Mouse (Mus musculus): ENCODE results near the gene Nrf1. TPM values are rescaled to one million over a fixed set of nuclear protein-coding genes. Genes with fewer than 3 reads are reported as not detected.
A peak's percentile ranks its signal among the peaks of the same experiment; 100 is the strongest.

Nrf1 gene
- total RNA-seq (2014; rRNA removed) (39.4 and 53.6 TPM in 2 replicates), polyA plus RNA-seq (2015; fragmentation: Nextera tagmentation; extraction: Ambion mirVana) (20.8 and 23.8 TPM in 2 replicates)

DNA sequence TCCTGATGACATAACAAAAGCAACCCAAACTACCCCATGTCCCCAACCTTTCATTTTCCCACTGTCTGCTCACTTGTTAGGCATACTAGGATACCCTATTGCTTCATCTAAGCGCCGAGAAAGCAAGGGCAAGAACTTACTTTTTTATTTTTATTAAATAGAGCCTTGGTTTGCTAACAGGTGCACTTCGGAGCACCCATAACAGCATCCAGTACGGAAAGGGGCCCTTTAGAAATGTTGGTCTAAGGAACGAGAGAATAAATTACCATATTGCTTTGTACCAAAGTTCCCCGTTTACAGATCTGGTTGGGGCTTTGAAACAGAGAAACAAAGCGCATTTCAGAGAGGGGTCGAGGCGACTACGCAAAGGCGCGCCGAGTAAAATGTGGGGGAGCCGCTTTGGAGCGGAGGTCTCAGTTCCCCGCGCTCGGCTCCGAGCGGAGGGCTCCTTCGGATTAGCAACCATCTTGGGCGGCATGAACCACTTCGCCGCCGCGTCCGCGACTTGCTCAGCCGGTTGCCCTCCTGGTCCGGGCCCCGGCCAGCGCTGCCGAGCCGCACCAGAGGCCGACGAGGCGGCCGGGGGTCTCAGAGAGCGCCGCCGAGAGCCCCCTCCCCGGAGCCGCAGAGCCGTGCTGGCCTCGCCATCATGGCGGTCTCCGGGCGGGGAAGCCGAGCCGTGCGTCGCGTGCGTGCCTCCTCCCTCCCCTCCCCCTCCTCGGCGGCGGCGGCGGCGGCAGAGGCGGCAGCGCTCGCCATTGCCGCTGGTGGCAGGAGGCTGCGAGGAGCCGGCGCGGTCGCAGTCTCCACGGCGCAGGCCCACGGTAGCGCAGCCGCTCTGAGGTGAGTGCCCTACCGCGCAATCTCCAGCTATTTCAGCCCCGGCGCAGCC lies at the start of gene Nrf1:
TSS of gene Nrf1 (plus strand) at position 718 of the 892 bp plus-strand sequence.
- peak within 1 kb of the TSS; percentile 95 for H3K4me3 ChIP-seq (ENCODE audit: low read depth, low read length)
- peak; percentile 97 for ATAC-seq
- H3K4me2 ChIP-seq (ENCODE audit: low read depth): peak within 1 kb of the TSS; percentile 79
- peak; percentile 70 for TF ChIP-seq CTCF (IDR thresholded peaks at IDR 0.05; ENCODE audit: low read depth)
- H3K9ac ChIP-seq: peak within 1 kb of the TSS; percentile 99
- no peaks in the 10 kb centered on the region for H3K27me3 ChIP-seq (ENCODE audit: insufficient read depth, low read length)
- no peaks in the 10 kb centered on the region for H3K9me3 ChIP-seq (ENCODE audit: low read length)
- H3K36me3 ChIP-seq (ENCODE audit: insufficient read depth): no peaks in the 10 kb centered on the region
- H3K27ac ChIP-seq (ENCODE audit: low read depth, low read length): peak within 1 kb of the TSS; percentile 100
- WGBS: under 1% methylated on average over 42 of the region's 78 CpGs
- peaks cover 26% of the 10 kb centered on the region for H3K4me1 ChIP-seq (ENCODE audit: insufficient read depth)
- peak; percentile 96 for DNase-seq

GRCm38 (mm10) chr6:29998140-29998539 lies 49.6 kb upstream of the Nrf1 start:
- no peak for TF ChIP-seq CTCF (IDR thresholded peaks at IDR 0.05; ENCODE audit: low read depth)
- Histone ChIP-seq H3K36me3 (ENCODE audit: insufficient read depth) (no peaks in the 10 kb centered on the region), H3K4me2 (ENCODE audit: low read depth) (no peak overlapping the region), H3K27ac (ENCODE audit: low read depth, low read length) (no peak overlapping the region), H3K4me1 (ENCODE audit: insufficient read depth) (no peaks in the 10 kb centered on the region), H3K27me3 (ENCODE audit: insufficient read depth, low read length) (no peaks in the 10 kb centered on the region), H3K4me3 (ENCODE audit: low read depth, low read length) (no peak overlapping the region), H3K9ac (no peak overlapping the region), H3K9me3 (ENCODE audit: low read length) (no peaks in the 10 kb centered on the region)
- no peak for ATAC-seq
- 76% methylated on average over 9 of the region's 9 CpGs for WGBS
- DNase-seq: no peak

DNA sequence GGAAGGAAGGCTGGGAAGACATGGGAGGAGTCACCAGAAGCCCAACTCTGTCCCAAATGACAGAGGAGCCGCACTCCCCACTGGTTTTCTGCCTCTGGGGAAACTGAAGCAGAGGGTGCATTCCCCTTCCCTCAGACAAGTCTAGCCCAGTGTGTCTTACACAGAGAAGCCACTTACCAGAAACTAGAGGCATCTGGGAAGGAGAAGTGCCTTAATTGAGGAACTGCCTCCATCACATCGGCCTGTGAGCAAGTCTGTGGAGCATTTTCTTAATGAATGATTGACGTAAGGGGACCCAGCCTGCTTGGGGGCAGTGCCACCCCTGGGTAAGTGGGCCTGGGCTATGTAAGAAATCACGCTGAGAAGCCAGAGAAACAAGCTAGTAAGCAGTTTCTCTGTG lies 49.0 kb upstream of the Nrf1 start:
- H3K4me3 ChIP-seq (ENCODE audit: low read depth, low read length): no peak overlapping the region
- no peaks in the 10 kb centered on the region for H3K9me3 ChIP-seq (ENCODE audit: low read length)
- DNase-seq (no peak), ATAC-seq (no peak)
- H3K27me3 ChIP-seq (ENCODE audit: insufficient read depth, low read length): no peaks in the 10 kb centered on the region
- H3K4me1 ChIP-seq (ENCODE audit: insufficient read depth): no peaks in the 10 kb centered on the region
- TF ChIP-seq CTCF (IDR thresholded peaks at IDR 0.05; ENCODE audit: low read depth): no peak
- H3K27ac ChIP-seq (ENCODE audit: low read depth, low read length): no peak overlapping the region
- 63% methylated on average over 4 of the region's 4 CpGs for WGBS
- H3K9ac ChIP-seq: no peak overlapping the region
- no peak overlapping the region for H3K4me2 ChIP-seq (ENCODE audit: low read depth)
- H3K36me3 ChIP-seq (ENCODE audit: insufficient read depth): no peaks in the 10 kb centered on the region

- H3K27me3 ChIP-seq (ENCODE audit: insufficient read depth, low read length): no peaks in the 10 kb centered on the region
- no peak for TF ChIP-seq CTCF (IDR thresholded peaks at IDR 0.05; ENCODE audit: low read depth)
- no peak for DNase-seq
- no peaks in the 10 kb centered on the region for H3K9me3 ChIP-seq (ENCODE audit: low read length)
- 70% methylated on average over 9 of the region's 9 CpGs for WGBS
- H3K27ac ChIP-seq (ENCODE audit: low read depth, low read length): no peak overlapping the region
- H3K4me2 ChIP-seq (ENCODE audit: low read depth): no peak overlapping the region
- ATAC-seq: no peak
- H3K9ac ChIP-seq: no peak overlapping the region
- no peaks in the 10 kb centered on the region for H3K4me1 ChIP-seq (ENCODE audit: insufficient read depth)
- no peaks in the 10 kb centered on the region for H3K36me3 ChIP-seq (ENCODE audit: insufficient read depth)
- no peak overlapping the region for H3K4me3 ChIP-seq (ENCODE audit: low read depth, low read length)
These were observed 45.2 kb upstream of the Nrf1 start for GRCm38 (mm10) chr6:30002628-30003027.

DNA sequence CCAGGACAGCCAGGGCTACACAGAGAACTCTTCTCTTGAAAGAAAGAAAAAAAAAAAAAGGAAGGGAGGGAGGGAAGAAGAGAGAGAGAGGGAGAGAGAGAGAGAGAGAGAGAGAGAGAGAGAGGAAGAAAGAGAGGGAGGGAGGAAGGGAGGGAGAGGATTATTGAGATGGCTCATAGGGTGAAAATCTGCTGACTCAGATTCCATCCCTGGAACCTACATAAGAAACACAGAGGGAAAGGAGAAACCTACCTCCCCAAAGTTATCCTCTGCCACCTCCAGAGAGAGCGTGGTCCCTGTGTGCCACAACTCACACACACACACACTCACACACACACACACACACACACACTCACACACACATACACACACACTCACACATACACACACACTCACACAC lies 41.9 kb upstream of the Nrf1 start:
- Histone ChIP-seq H3K4me3 (ENCODE audit: low read depth, low read length) (no peak overlapping the region), H3K9ac (no peak overlapping the region), H3K27me3 (ENCODE audit: insufficient read depth, low read length) (no peaks in the 10 kb centered on the region), H3K4me1 (ENCODE audit: insufficient read depth) (no peaks in the 10 kb centered on the region), H3K36me3 (ENCODE audit: insufficient read depth) (no peaks in the 10 kb centered on the region), H3K9me3 (ENCODE audit: low read length) (no peaks in the 10 kb centered on the region), H3K4me2 (ENCODE audit: low read depth) (no peak overlapping the region), H3K27ac (ENCODE audit: low read depth, low read length) (no peak overlapping the region)
- ATAC-seq (no peak), DNase-seq (no peak)
- no peak for TF ChIP-seq CTCF (IDR thresholded peaks at IDR 0.05; ENCODE audit: low read depth)
- 100% methylated on average over 1 of the region's 1 CpGs for WGBS

DNA sequence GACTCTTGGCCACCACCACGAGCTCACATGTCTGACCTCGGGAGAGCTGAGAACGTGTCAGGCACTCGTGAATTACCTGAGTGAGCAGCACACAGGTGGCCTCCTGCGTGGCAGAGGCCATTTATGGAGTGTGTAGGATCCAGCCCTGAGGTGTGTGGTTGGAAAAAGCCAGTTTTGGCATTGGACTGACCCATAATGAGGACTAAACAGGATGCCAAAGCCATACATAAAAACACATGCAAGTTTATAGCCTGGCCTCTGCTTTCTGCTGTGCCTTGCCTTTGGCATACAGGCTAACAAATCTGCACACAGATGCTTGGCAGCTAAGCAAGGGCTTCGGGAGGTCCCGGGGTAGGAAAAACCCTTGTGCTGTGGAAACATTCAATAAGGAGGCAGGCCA lies 38.6 kb upstream of the Nrf1 start:
- ATAC-seq: no peak
- H3K36me3 ChIP-seq (ENCODE audit: insufficient read depth): no peaks in the 10 kb centered on the region
- no peak overlapping the region for H3K9ac ChIP-seq
- H3K4me3 ChIP-seq (ENCODE audit: low read depth, low read length): no peak overlapping the region
- 74% methylated on average over 7 of the region's 7 CpGs for WGBS
- no peak overlapping the region for H3K4me2 ChIP-seq (ENCODE audit: low read depth)
- no peak overlapping the region for H3K27ac ChIP-seq (ENCODE audit: low read depth, low read length)
- no peak for DNase-seq
- H3K4me1 ChIP-seq (ENCODE audit: insufficient read depth): no peaks in the 10 kb centered on the region
- H3K27me3 ChIP-seq (ENCODE audit: insufficient read depth, low read length): no peaks in the 10 kb centered on the region
- TF ChIP-seq CTCF (IDR thresholded peaks at IDR 0.05; ENCODE audit: low read depth): no peak
- no peaks in the 10 kb centered on the region for H3K9me3 ChIP-seq (ENCODE audit: low read length)

GRCm38 (mm10) chr6:30013520-30013919 lies 34.3 kb upstream of the Nrf1 start:
- ATAC-seq: no peak
- WGBS: 71% methylated on average over 2 of the region's 2 CpGs

More at GRCm38 (mm10) chr6:30013520-30013919, 34.3 kb upstream of the Nrf1 start:
- DNase-seq: no peak
- Histone ChIP-seq H3K4me2 (ENCODE audit: low read depth) (no peak overlapping the region), H3K27me3 (ENCODE audit: insufficient read depth, low read length) (no peaks in the 10 kb centered on the region), H3K36me3 (ENCODE audit: insufficient read depth) (no peaks in the 10 kb centered on the region), H3K9ac (no peak overlapping the region), H3K4me1 (ENCODE audit: insufficient read depth) (no peaks in the 10 kb centered on the region), H3K4me3 (ENCODE audit: low read depth, low read length) (no peak overlapping the region), H3K27ac (ENCODE audit: low read depth, low read length) (no peak overlapping the region), H3K9me3 (ENCODE audit: low read length) (no peaks in the 10 kb centered on the region)
- no peak for TF ChIP-seq CTCF (IDR thresholded peaks at IDR 0.05; ENCODE audit: low read depth)

Data from forebrain, postnatal 0 days (tissue).